Mouse (Mus musculus) neural tube, embryonic 11.5 days (tissue): ENCODE data around the gene Kif3a. TPM values are rescaled to one million over a fixed set of nuclear protein-coding genes. Genes with fewer than 3 reads are reported as not detected.

ENCODE experiments used
- ATAC-seq: fragments of 200-750 bp; cut with Nextera tagmentation; 2 replicates; pipeline ENCODE4 v1.8.0; 2017; ENCODE audit warnings: moderate number of reproducible peaks, mild to moderate bottlenecking, moderate TSS enrichment, moderate library complexity; ENCODE audit not compliant: insufficient read depth, low FRiP score, low TSS enrichment
- DNase-seq: peaks from one replicate; pipeline ENCODE4 v3.0.0-alpha.2; 2015; ENCODE audit warnings: low spot score
- H3K27ac ChIP-seq: fragments of 300-500 bp; sonication (generic); 2 replicates; pipeline ENCODE4 v1.5.1; 2014; ENCODE audit warnings: low read depth, mild to moderate bottlenecking, low read length
- H3K27me3 ChIP-seq: fragments of 300-500 bp; sonication (generic); 2 replicates; pipeline ENCODE4 v1.6.1; 2014; ENCODE audit warnings: mild to moderate bottlenecking, low read length, mixed read lengths; ENCODE audit not compliant: control insufficient read depth, insufficient read depth
- H3K36me3 ChIP-seq: fragments of 300-500 bp; sonication (generic); 2 replicates; pipeline ENCODE4 v1.6.1; 2014; ENCODE audit warnings: mild to moderate bottlenecking, low read length, moderate library complexity, mixed read lengths; ENCODE audit not compliant: control insufficient read depth, insufficient read depth
- H3K4me1 ChIP-seq: fragments of 300-500 bp; sonication (generic); 2 replicates; pipeline ENCODE4 v1.6.1; 2014; ENCODE audit warnings: low read length, mixed read lengths; ENCODE audit not compliant: control insufficient read depth, insufficient read depth
- H3K4me2 ChIP-seq: fragments of 300-500 bp; sonication (generic); 2 replicates; pipeline ENCODE4 v1.6.1; 2014; ENCODE audit warnings: low read depth, mild to moderate bottlenecking, moderate library complexity
- H3K4me3 ChIP-seq: fragments of 300-500 bp; sonication (generic); 2 replicates; pipeline ENCODE4 v1.5.1; 2014; ENCODE audit warnings: low read depth, low read length
- H3K9ac ChIP-seq: fragments of 300-500 bp; sonication (generic); 2 replicates; pipeline ENCODE4 v1.6.1; 2014; ENCODE audit warnings: mild to moderate bottlenecking, low read length
- H3K9me3 ChIP-seq: fragments of 300-500 bp; sonication (generic); 2 replicates; pipeline ENCODE4 v1.6.1; 2016; ENCODE audit warnings: low read length; ENCODE audit not compliant: control insufficient read depth
- WGBS: fragments of 180-500 bp; shearing (Covaris S2); extraction: QIAGEN DNeasy Blood & Tissue Kit; methylation state at CpG from one replicate; pipeline ENCODE4 v1.1.7; 2014; 5-methylcytosine and 5-hydroxymethylcytosine counted together
- polyA plus RNA-seq: library from polyadenylated mRNA; unstranded; fragments of >200 nt; fragmentation: Nextera tagmentation; extraction: Ambion mirVana; gene quantifications from 2 replicates; pipeline ENCODE4 v1.2.1, GENCODE M21; 2014

The Kif3a gene
- 95.4 and 108 TPM in 2 replicates for polyA plus RNA-seq

DNA sequence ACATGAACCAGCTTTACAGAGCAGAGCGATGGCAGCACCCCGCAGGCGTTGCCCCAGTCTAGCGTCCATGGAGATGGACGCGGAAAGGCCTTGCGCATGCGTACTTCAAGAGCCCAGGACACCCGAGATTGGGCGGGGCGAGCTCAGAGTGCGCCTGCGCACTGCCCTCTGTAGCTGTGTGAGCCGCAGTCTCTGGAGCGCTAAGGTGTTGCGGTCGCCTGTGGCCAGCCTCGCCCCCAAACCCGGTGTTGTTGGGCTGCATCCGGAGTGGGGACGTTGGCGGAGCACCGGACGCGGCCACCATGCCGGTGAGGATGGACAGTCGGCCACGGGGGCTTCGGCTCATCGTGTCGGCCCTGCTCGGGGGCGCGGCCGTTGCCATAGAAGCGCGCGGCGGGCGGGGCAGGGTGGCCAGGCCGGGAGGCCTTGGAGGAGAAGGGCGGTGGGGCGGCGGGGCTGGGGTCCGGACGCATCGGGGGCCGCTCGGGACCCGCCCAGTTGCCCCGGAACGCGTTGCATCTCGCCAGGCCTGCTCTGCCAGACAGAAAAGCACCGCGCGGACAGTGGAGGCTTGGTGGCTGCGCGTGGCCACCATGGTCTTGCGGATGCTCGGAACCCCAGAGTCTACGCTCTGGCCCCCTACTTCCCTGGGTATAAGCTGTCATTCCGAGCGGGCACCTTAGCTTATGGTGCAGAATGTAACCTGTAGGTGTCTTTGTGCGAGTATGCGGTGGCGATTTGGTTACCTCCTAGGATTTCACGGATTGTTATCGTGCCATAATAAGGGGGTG is at the start of gene Kif3a:
Kif3a (plus strand) TSS at position 156 of the 791 bp plus-strand sequence.
- no peaks in the 10 kb centered on the region for H3K4me1 ChIP-seq
- WGBS: 1% methylated on average over 60 of the region's 69 CpGs
- peak within 1 kb of the TSS; percentile 63 for H3K4me2 ChIP-seq
- peak; percentile 96 for DNase-seq
- no peaks in the 10 kb centered on the region for H3K9me3 ChIP-seq
- no peaks in the 10 kb centered on the region for H3K27me3 ChIP-seq
- ATAC-seq: peak; percentile 94
- peak within 1 kb of the TSS; percentile 53 for H3K27ac ChIP-seq
- H3K4me3 ChIP-seq: peak within 1 kb of the TSS; percentile 77
- H3K36me3 ChIP-seq: peaks cover 3% of the 10 kb centered on the region; the same call in 1 of the 2 replicates
- H3K9ac ChIP-seq: peak within 1 kb of the TSS; percentile 69

DNA sequence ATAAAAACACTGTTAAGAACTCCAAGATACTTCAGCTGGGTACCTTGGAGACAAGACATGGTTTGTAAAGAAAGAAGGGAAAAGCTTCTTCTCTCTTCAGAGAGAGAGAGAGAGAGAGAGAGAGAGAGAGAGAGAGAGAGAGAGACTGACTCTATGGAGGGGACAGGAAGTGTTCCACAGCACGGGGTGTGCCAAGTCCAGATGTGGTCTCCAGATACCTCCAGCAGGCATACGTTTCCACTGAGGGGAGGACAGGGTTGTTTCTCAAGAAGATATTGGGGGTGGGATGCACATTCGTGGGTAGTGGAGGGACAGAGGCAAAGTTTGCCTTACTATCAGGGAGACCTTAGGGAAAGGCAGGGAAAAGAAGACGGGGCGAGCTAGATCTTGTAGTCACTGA is 48.4 kb upstream of the Kif3a start:
- H3K36me3 ChIP-seq: no peaks in the 10 kb centered on the region
- peak overlapping the region; percentile 74; the same call in 1 of the 2 replicates for H3K4me2 ChIP-seq
- no peak overlapping the region for H3K4me3 ChIP-seq
- no peak overlapping the region for H3K9ac ChIP-seq
- H3K27ac ChIP-seq: no peak overlapping the region
- H3K4me1 ChIP-seq: peaks cover 14% of the 10 kb centered on the region
- DNase-seq (no peak), ATAC-seq (no peak)
- WGBS: 49% methylated on average over 5 of the region's 5 CpGs
- H3K27me3 ChIP-seq: no peaks in the 10 kb centered on the region
- no peaks in the 10 kb centered on the region for H3K9me3 ChIP-seq

DNA sequence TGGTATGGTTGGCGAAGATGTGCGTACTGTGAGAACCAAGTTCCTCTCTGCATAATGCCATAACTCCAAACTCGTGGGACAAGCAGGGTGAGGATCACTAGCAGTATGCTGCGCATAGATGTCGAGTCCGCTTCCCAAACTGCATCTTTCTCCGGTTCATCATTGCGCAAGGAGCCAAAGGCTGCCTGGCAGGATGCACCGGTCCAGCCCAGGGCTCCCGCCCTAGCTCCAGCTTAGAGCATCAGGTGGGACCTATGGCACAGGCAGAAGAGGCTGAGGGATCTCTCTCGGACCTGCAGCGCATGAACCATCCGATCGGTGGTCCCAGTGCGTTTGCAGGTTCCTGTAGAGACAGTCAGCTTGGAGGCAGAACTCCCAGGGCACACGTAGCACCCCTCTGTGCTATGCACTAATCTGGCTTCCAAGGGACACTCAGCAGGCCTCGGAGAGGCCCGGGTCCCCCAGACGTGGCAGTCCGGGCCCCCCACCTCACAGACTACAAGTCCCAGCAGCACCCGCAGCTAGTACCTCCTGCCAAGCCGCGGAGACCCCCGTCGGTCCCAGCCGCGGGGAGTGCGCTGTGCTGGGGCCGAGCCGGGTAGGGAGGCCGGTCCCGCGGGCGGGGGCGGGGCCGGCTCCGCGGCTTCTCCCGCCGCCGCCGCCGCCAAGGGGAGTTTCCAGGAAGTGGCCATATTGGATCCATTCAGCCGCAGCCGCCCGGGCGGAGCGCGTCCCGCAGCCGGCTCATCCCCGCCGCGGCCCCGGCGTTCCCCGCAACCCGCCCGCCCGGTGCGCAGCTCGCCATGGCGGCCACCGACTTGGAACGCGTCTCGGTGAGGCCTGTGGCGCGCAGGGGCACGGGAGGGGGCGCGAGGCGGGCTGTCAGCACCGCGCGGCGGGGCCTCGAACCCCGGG is 47.7 kb upstream of the Kif3a start, which contains the start of gene Sept8:
Sept8 (plus strand) TSS at position 51 of the 915 bp plus-strand sequence.
- peak within 1 kb of the TSS; percentile 80 for H3K4me3 ChIP-seq
- WGBS: 4% methylated on average over 75 of the region's 79 CpGs
- peak; percentile 76 for DNase-seq
- peaks cover 14% of the 10 kb centered on the region for H3K4me1 ChIP-seq
- H3K36me3 ChIP-seq: no peaks in the 10 kb centered on the region
- ATAC-seq: peak; percentile 88
- H3K27ac ChIP-seq: 0 out of 2 replicates have a peak within 1 kb of the TSS, but pooled peaks have one; percentile 27
- H3K27me3 ChIP-seq: no peaks in the 10 kb centered on the region
- peak within 1 kb of the TSS; percentile 81 for H3K9ac ChIP-seq
- peak within 1 kb of the TSS; percentile 74 for H3K4me2 ChIP-seq
- H3K9me3 ChIP-seq: no peaks in the 10 kb centered on the region

DNA sequence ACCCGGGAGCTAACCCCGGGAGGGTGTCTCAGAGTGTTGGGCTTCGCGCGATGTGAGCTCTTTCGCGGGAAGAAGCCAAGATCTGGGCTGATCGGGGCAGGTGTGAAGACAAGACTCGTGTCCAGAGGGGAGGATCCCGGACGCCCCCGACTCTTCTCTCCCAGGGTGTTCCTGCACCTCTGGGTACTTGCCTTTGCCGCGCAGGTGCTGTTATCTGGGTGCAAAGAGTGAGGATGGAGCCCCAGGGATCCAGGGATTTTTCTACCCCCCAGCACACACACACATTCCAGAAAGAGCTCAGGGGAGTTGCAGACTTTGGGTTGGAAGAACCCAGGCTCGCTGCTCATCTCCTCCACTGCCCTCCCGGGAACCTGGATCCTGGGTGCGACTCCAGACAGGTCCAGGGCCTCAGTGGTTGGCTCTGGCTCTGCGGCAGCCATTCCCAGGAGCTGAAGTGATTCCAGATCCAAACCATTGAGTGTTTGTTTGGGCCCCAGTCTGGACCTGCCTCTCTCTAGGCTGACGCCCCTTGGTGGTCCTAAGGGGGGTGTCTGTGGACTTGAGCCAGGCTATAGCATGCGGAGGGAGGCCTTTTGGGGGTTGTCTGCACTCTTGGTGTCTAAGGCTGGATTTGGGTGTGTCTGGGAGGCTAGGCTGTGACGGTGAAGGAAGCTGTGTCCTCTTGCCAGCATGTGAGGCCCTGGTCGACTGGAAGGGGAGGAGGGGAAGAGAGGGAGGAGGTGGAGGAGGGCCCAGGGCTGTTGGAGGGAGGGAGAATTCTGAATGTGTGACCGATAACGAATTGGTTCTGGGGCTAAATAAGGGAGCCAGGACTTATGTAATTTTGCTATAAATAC is 46.8 kb upstream of the Kif3a start:
- peaks cover 14% of the 10 kb centered on the region for H3K4me1 ChIP-seq
- peak overlapping the region; percentile 81 for H3K9ac ChIP-seq
- H3K9me3 ChIP-seq: no peaks in the 10 kb centered on the region
- H3K4me2 ChIP-seq: peak overlapping the region; percentile 74
- H3K27ac ChIP-seq: no peak overlapping the region
- DNase-seq (peak; percentile 54), ATAC-seq (peak; percentile 22; the same call in 1 of the 2 replicates)
- H3K4me3 ChIP-seq: peak overlapping the region; percentile 80
- no peaks in the 10 kb centered on the region for H3K36me3 ChIP-seq
- WGBS: 3% methylated on average over 24 of the region's 24 CpGs
- no peaks in the 10 kb centered on the region for H3K27me3 ChIP-seq

DNA sequence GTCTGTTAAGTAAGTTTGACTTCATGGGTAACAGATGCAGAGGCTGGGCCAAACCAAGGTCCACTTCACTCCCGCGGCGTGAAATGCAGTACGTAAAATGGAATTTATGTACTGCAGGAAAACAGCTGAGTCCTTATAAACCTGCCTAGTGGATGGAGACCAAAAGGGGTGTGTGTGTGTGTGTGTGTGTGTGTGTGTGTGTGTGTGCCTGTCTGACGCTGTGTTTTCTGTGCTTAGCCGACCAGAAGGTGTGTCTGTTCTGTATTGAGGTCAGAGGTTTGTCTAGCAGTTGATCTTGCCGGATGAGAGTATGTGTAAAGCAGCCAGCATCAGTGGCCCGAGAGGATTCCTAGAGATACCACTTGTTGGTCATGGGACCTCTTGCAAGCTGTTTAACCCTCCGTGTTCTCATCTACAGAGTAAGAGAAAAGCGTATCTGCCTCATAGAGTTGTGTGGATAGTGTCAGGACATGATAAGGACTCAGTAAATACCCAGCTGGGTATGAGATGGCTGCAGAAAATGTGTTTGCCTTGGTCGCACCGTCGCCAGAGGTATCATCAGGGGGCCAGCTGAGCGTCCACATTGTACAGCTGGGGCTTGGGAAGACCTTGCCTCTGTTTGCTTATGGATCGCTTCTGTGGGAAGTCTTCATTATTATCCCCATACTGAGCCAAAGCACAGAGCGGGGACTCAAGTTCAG is 45.9 kb upstream of the Kif3a start:
- no peak for ATAC-seq
- H3K4me2 ChIP-seq: peak overlapping the region; percentile 74
- WGBS: 50% methylated on average over 16 of the region's 16 CpGs
- DNase-seq: no peak
- H3K9ac ChIP-seq: no peak overlapping the region; the same call in 1 of the 2 replicates
- H3K36me3 ChIP-seq: no peaks in the 10 kb centered on the region
- H3K4me1 ChIP-seq: peaks cover 14% of the 10 kb centered on the region
- no peak overlapping the region for H3K27ac ChIP-seq
- peak overlapping the region; percentile 80 for H3K4me3 ChIP-seq
- no peaks in the 10 kb centered on the region for H3K27me3 ChIP-seq
- H3K9me3 ChIP-seq: no peaks in the 10 kb centered on the region

DNA sequence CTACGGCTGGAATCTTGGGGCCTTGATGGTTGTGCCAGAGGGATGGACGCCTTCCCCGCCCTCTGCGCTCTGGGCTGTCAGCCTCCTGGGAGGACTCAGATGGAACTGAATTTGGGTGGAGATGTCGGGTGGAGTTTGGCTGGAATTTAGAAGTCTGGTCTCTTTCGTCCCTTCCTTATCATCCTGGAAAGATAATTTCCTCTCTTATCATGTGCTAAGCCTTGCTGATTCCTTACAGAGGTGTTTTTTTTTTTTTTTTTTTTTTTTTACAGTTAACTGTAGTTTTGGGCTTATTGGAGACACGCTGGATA is 45.4 kb upstream of the Kif3a start:
- WGBS: 81% methylated on average over 7 of the region's 7 CpGs

DNA sequence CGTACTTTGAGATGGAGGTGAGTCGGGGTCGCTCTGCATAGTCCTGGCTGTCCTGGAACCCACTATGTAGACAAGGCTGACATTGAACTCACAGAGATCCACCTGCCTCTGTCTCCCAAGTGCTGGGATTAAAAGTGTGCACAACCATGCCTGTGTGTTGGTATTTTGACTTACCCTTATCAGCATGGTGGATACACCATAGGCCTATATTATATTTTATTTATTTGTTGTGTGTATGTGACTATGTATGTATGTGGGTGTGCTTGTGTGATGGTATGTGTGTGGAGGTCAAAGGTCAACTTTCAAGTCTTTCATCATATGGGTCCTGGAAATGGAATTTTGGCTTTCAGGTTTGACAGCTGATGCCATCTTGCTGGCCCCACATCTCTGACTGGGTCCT is 44.8 kb upstream of the Kif3a start:
- ATAC-seq (no peak), DNase-seq (no peak)
- H3K9me3 ChIP-seq: no peaks in the 10 kb centered on the region
- H3K9ac ChIP-seq: no peak overlapping the region
- no peaks in the 10 kb centered on the region for H3K27me3 ChIP-seq
- H3K36me3 ChIP-seq: no peaks in the 10 kb centered on the region
- H3K4me2 ChIP-seq: no peak overlapping the region
- peaks cover 14% of the 10 kb centered on the region for H3K4me1 ChIP-seq
- H3K27ac ChIP-seq: no peak overlapping the region
- H3K4me3 ChIP-seq: no peak overlapping the region
- 92% methylated on average over 3 of the region's 3 CpGs for WGBS

More for the DNA sequence above, 45.4 kb upstream of the Kif3a start:
- no peaks in the 10 kb centered on the region for H3K27me3 ChIP-seq
- DNase-seq (no peak), ATAC-seq (no peak)
- H3K27ac ChIP-seq: no peak overlapping the region
- H3K4me2 ChIP-seq: no peak overlapping the region; the same call in 1 of the 2 replicates
- H3K4me1 ChIP-seq: peaks cover 14% of the 10 kb centered on the region
- H3K9me3 ChIP-seq: no peaks in the 10 kb centered on the region
- H3K36me3 ChIP-seq: no peaks in the 10 kb centered on the region
- H3K9ac ChIP-seq: no peak overlapping the region; the same call in 1 of the 2 replicates
- H3K4me3 ChIP-seq: no peak overlapping the region
